Mouse (Mus musculus) heart, adult 8-10 months (tissue): ENCODE results near the gene Pcnx. TPM values are rescaled to one million over a fixed set of nuclear protein-coding genes. Genes with fewer than 3 reads are reported as not detected.

Experiments
- total RNA-seq, 4 experiments: library from RNA; stranded (reverse); gene quantifications; 2 replicates each; pipeline ENCODE4 v1.2.4; 2022

The Pcnx gene
- total RNA-seq, 4 experiments from 2014 or later, result 53.7 to 77.4 (median 69.0) TPM

Other genes with a start within 250 kb of the Pcnx start
- 1 to 10 TPM; 1.2 to 2.2 (median 1.8) TPM for gene Ttc9, start 228.8 kb upstream of the Pcnx start, total RNA-seq
- gene Map3k9, start 78.8 kb upstream of the Pcnx start, total RNA-seq, result under 1 TPM; 0.09 to 0.26 (median 0.18) TPM